Mouse (Mus musculus): ENCODE data around the gene Zfp758. TPM values are rescaled to one million over a fixed set of nuclear protein-coding genes. Genes with fewer than 3 reads are reported as not detected.
"Not testable (repeated sequence)": the region's sequence is repeated elsewhere in the genome, so short reads cannot be mapped to it uniquely, and the experiment has no call there.

The Zfp758 gene
- 7.4 and 8.5 TPM in 2 replicates for polyA plus RNA-seq (2015; fragmentation: Nextera tagmentation; extraction: Ambion mirVana)

DNA sequence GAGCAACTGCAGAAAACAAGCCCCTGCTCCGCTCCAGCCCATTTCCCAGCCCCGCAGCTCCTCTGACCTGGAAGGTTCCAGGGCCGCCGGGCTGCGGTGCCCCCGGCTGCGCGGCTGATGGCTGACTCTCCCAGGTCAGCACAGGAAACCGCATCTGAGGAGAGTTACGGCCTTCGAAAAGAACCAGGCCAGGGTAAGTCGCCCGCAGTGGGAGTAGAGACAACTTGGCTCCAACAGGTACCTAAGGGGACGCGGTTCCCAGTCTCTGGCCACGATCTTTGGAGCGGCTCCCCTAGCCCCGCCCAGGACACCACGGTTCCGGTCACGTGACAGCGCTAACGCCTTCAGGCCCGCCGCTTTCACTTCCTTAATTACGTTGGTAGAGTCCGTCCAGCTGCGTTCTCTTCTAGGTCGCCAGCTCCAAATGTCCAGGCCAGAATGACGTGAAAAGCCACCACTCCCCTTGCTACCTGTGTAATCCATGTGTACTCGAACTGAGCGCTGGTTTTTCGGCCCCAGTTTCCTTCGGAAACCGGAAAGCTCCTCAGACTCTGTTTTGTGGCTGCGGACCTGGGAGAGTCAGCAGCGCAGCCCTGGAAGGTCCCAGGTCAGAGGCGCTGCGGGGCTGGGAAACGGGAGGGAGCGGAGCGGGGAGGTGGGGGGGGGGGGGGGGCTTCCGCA, at the start of gene Zfp758, which contains the start of gene Zfp944:
Gene Zfp758, plus strand, starts transcription at position 353 of the 681 bp plus-strand sequence.
Gene Zfp944, minus strand, starts transcription at position 300 of the 681 bp plus-strand sequence.
- H3K36me3 ChIP-seq (ENCODE audit: insufficient read depth, low read length); H3K9me3 ChIP-seq (ENCODE audit: low read length); H3K4me1 ChIP-seq (ENCODE audit: insufficient read depth, low read depth, low read length); H3K27me3 ChIP-seq (replicated peaks; ENCODE audit: insufficient read depth, low read length): not testable (repeated sequence)
- Histone ChIP-seq H3K9ac (replicated peaks; ENCODE audit: low read depth) (peak within 1 kb of the TSS; percentile 63), H3K4me2 (replicated peaks; ENCODE audit: low read depth, low read length) (peak within 1 kb of the TSS; percentile 58), H3K27ac (ENCODE audit: low read length) (peak within 1 kb of the TSS; percentile 89), H3K4me3 (ENCODE audit: low read depth, low read length) (peak within 1 kb of the TSS; percentile 56)
- DNase-seq (ENCODE audit: low spot score): peak; percentile 62
- whole genome bisulfite sequencing: under 1% methylated on average over 26 of the region's 43 CpGs
- ATAC-seq: peak; percentile 99

GRCm38 (mm10) chr17:22314219-22314618, 47.0 kb upstream of the Zfp758 start:
- H3K4me2 ChIP-seq (replicated peaks; ENCODE audit: low read depth, low read length): peak overlapping the region; percentile 42
- peak; percentile 69 for ATAC-seq
- not testable (repeated sequence) for DNase-seq (ENCODE audit: low spot score); H3K4me1 ChIP-seq (ENCODE audit: insufficient read depth, low read depth, low read length); H3K36me3 ChIP-seq (ENCODE audit: insufficient read depth, low read length); H3K27me3 ChIP-seq (replicated peaks; ENCODE audit: insufficient read depth, low read length); H3K9me3 ChIP-seq (ENCODE audit: low read length)
- H3K4me3 ChIP-seq (ENCODE audit: low read depth, low read length): peak overlapping the region; percentile 61
- peak overlapping the region; percentile 82 for H3K9ac ChIP-seq (replicated peaks; ENCODE audit: low read depth)
- 4% methylated on average over 3 of the region's 3 CpGs for WGBS
- H3K27ac ChIP-seq (ENCODE audit: low read length): peak overlapping the region; percentile 77; the same call in 1 of the 2 replicates

GRCm38 (mm10) chr17:22314730-22315226, 46.5 kb upstream of the Zfp758 start, which contains the start of gene CT030661.1:
Gene CT030661.1 (minus strand): TSS chr17:22314837.
- not testable (repeated sequence) for H3K4me1 ChIP-seq (ENCODE audit: insufficient read depth, low read depth, low read length); H3K9me3 ChIP-seq (ENCODE audit: low read length); H3K36me3 ChIP-seq (ENCODE audit: insufficient read depth, low read length); H3K27me3 ChIP-seq (replicated peaks; ENCODE audit: insufficient read depth, low read length)
- ATAC-seq (peak; percentile 100), DNase-seq (ENCODE audit: low spot score) (peak; percentile 97)
- TF ChIP-seq EP300 (IDR thresholded peaks at IDR 0.05) (0 out of 2 replicates have a peak, but pooled peaks have one; percentile 21), CTCF (IDR thresholded peaks at IDR 0.05) (peak; percentile 40)
- H3K4me2 ChIP-seq (replicated peaks; ENCODE audit: low read depth, low read length): peak within 1 kb of the TSS; percentile 45
- under 1% methylated on average over 20 of the region's 20 CpGs for WGBS
- H3K27ac ChIP-seq (ENCODE audit: low read length): peak within 1 kb of the TSS; percentile 77
- H3K4me3 ChIP-seq (ENCODE audit: low read depth, low read length): peak within 1 kb of the TSS; percentile 61
- H3K9ac ChIP-seq (replicated peaks; ENCODE audit: low read depth): peak within 1 kb of the TSS; percentile 82

GRCm38 (mm10) chr17:22315247-22315646, 46.0 kb upstream of the Zfp758 start:
- not testable (repeated sequence) for H3K27me3 ChIP-seq (replicated peaks; ENCODE audit: insufficient read depth, low read length); DNase-seq (ENCODE audit: low spot score); H3K36me3 ChIP-seq (ENCODE audit: insufficient read depth, low read length); H3K9me3 ChIP-seq (ENCODE audit: low read length); H3K4me1 ChIP-seq (ENCODE audit: insufficient read depth, low read depth, low read length); ATAC-seq; H3K27ac ChIP-seq (ENCODE audit: low read length)
- peak overlapping the region; percentile 45 for H3K4me2 ChIP-seq (replicated peaks; ENCODE audit: low read depth, low read length)
- 12% methylated on average over 2 of the region's 2 CpGs for WGBS
- peak overlapping the region; percentile 82; the same call in 1 of the 2 replicates for H3K9ac ChIP-seq (replicated peaks; ENCODE audit: low read depth)
- peak overlapping the region; percentile 61; the same call in 1 of the 2 replicates for H3K4me3 ChIP-seq (ENCODE audit: low read depth, low read length)

- DNase-seq (ENCODE audit: low spot score) (peak; percentile 59), ATAC-seq (peak; percentile 54; the same call in 1 of the 2 replicates)
- Histone ChIP-seq H3K4me1 (ENCODE audit: insufficient read depth, low read depth, low read length) (no peaks in the 10 kb centered on the region), H3K27me3 (replicated peaks; ENCODE audit: insufficient read depth, low read length) (no peaks in the 10 kb centered on the region), H3K4me2 (replicated peaks; ENCODE audit: low read depth, low read length) (no peak overlapping the region), H3K36me3 (ENCODE audit: insufficient read depth, low read length) (peaks cover 5% of the 10 kb centered on the region; the same call in 1 of the 2 replicates), H3K27ac (ENCODE audit: low read length) (no peak overlapping the region), H3K9me3 (ENCODE audit: low read length) (no peaks in the 10 kb centered on the region), H3K9ac (replicated peaks; ENCODE audit: low read depth) (no peak overlapping the region), H3K4me3 (ENCODE audit: low read depth, low read length) (no peak overlapping the region)
- TF ChIP-seq CTCF (IDR thresholded peaks at IDR 0.05) (peak; percentile 89), EP300 (IDR thresholded peaks at IDR 0.05) (no peak)
These were observed 8.5 kb upstream of the Zfp758 start for GRCm38 (mm10) chr17:22352794-22353193.

DNA sequence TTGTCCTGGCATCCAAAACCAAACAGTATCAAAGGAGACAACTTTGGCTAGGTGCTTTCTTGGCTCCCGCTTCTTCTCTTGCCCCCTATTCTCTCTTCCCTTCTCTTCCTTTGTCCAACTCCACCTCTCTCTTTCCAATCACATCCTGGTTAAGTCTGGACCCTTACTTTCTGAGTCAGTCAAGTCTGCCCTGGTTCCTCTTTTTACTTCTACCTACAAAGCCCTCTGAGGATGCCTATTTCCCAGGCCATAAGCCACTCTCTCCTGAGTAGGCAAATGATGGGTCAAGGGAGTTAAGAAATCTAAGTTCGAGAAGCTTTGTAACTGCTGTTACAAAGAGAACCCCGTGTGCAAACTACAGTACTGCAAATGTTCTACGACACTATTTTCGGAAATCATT, 681 bp upstream of the Zfp758 start:
- no peak for ATAC-seq

More for the DNA sequence above, 681 bp upstream of the Zfp758 start:
- Histone ChIP-seq H3K9me3 (ENCODE audit: low read length) (0 out of 2 replicates have a peak, but pooled peaks cover 3% of the 10 kb centered on the region), H3K4me2 (replicated peaks; ENCODE audit: low read depth, low read length) (peak overlapping the region; percentile 58), H3K9ac (replicated peaks; ENCODE audit: low read depth) (peak overlapping the region; percentile 36; the same call in 1 of the 2 replicates), H3K36me3 (ENCODE audit: insufficient read depth, low read length) (no peaks in the 10 kb centered on the region), H3K4me3 (ENCODE audit: low read depth, low read length) (peak overlapping the region; percentile 56), H3K27ac (ENCODE audit: low read length) (no peak overlapping the region), H3K4me1 (ENCODE audit: insufficient read depth, low read depth, low read length) (no peaks in the 10 kb centered on the region), H3K27me3 (replicated peaks; ENCODE audit: insufficient read depth, low read length) (no peaks in the 10 kb centered on the region)
- WGBS: 24% methylated on average over 5 of the region's 5 CpGs
- peak; percentile 8 for DNase-seq (ENCODE audit: low spot score)
- TF ChIP-seq EP300 (IDR thresholded peaks at IDR 0.05) (no peak), CTCF (IDR thresholded peaks at IDR 0.05) (no peak)
